Mouse (Mus musculus) fibroblast of lung, adult 2 months (primary cell): ENCODE results near the gene Fmn2.

Source experiments
- DNase-seq: peaks from one replicate; pipeline ENCODE4 v3.0.0-alpha.2; 2011; ENCODE audit warnings: low read depth

The Fmn2 gene

GRCm38 (mm10) chr1:174826562-174826961 lies 324.9 kb downstream of the Fmn2 start:
- no peak for DNase-seq

- no peak for DNase-seq
Measured at GRCm38 (mm10) chr1:174836861-174837260, 335.2 kb downstream of the Fmn2 start.

- peak; percentile 87 for DNase-seq
Measured at GRCm38 (mm10) chr1:174844786-174845185, 343.2 kb downstream of the Fmn2 start.

- DNase-seq: no peak
Measured at GRCm38 (mm10) chr1:174856188-174856587, 354.6 kb downstream of the Fmn2 start.

GRCm38 (mm10) chr1:174860407-174861118 lies 358.9 kb downstream of the Fmn2 start:
- no peak for DNase-seq
